Mouse (Mus musculus): Measurements from ENCODE around the gene Wdr38. TPM values are rescaled to one million over a fixed set of nuclear protein-coding genes. Genes with fewer than 3 reads are reported as not detected.

Wdr38 gene
- polyA plus RNA-seq (2014; fragmentation: Nextera tagmentation; extraction: Ambion mirVana) = 0.85 and 1.7 TPM in 2 replicates

- no peaks in the 10 kb centered on the region for H3K9me3 ChIP-seq (replicated peaks; ENCODE audit: control insufficient read depth, low read length)
- 16% methylated on average over 33 of the region's 33 CpGs for WGBS
- no peaks in the 10 kb centered on the region for H3K27me3 ChIP-seq (ENCODE audit: control insufficient read depth, insufficient read depth, low read length)
- peak within 1 kb of the TSS; percentile 40 for H3K4me2 ChIP-seq (ENCODE audit: low read depth, low read length)
- peak; percentile 90 for DNase-seq (ENCODE audit: low spot score)
- peak within 1 kb of the TSS; percentile 51 for H3K9ac ChIP-seq (replicated peaks; ENCODE audit: low read length)
- peak within 1 kb of the TSS; percentile 31 for H3K4me3 ChIP-seq (ENCODE audit: low read depth, low read length)
- no peak within 1 kb of the TSS for H3K27ac ChIP-seq (replicated peaks; ENCODE audit: low read depth, low read length)
- ATAC-seq (replicated peaks; ENCODE audit: insufficient number of reproducible peaks, low FRiP score, low TSS enrichment, low read depth) = peak; percentile 88
- peaks cover 8% of the 10 kb centered on the region for H3K36me3 ChIP-seq (replicated peaks; ENCODE audit: control insufficient read depth, insufficient read depth, low read depth, low read length)
- H3K4me1 ChIP-seq (ENCODE audit: control insufficient read depth, insufficient read depth, low read length) = no peaks in the 10 kb centered on the region
Observed at GRCm38 (mm10) chr2:38997386-38998374, at the start of gene Wdr38. Gene Wdr38, plus strand, starts transcription at chr2:38997476.

DNA sequence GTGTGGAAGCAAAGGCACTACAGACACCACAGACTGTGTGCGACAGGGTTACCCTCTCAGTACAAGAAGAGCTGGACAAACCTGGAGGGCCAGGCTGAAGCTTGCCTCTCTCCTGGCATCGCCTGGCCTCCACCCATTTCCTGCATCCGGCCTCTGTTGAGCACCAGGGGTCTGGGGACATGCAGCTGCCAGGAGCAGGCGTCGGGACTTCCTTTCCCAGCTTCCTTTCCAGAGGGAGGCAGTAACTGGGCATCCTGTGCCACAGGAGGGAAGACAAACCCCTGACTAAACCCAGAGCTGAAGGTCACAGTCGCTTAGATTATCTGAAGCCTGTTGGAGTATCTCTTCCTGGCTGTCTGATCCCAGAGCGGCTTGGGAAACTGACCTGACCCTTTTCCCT is 49.7 kb upstream of the Wdr38 start:
- no peaks in the 10 kb centered on the region for H3K4me1 ChIP-seq (ENCODE audit: control insufficient read depth, insufficient read depth, low read length)
- H3K4me3 ChIP-seq (ENCODE audit: low read depth, low read length) = no peak overlapping the region
- no peaks in the 10 kb centered on the region for H3K27me3 ChIP-seq (ENCODE audit: control insufficient read depth, insufficient read depth, low read length)
- ATAC-seq (replicated peaks; ENCODE audit: insufficient number of reproducible peaks, low FRiP score, low TSS enrichment, low read depth) = no peak
- no peak overlapping the region for H3K9ac ChIP-seq (replicated peaks; ENCODE audit: low read length)
- H3K4me2 ChIP-seq (ENCODE audit: low read depth, low read length) = no peak overlapping the region
- WGBS = 68% methylated on average over 7 of the region's 7 CpGs
- H3K9me3 ChIP-seq (replicated peaks; ENCODE audit: control insufficient read depth, low read length) = no peaks in the 10 kb centered on the region
- no peak for DNase-seq (ENCODE audit: low spot score)
- H3K27ac ChIP-seq (replicated peaks; ENCODE audit: low read depth, low read length) = no peak overlapping the region
- H3K36me3 ChIP-seq (replicated peaks; ENCODE audit: control insufficient read depth, insufficient read depth, low read depth, low read length) = no peaks in the 10 kb centered on the region

DNA sequence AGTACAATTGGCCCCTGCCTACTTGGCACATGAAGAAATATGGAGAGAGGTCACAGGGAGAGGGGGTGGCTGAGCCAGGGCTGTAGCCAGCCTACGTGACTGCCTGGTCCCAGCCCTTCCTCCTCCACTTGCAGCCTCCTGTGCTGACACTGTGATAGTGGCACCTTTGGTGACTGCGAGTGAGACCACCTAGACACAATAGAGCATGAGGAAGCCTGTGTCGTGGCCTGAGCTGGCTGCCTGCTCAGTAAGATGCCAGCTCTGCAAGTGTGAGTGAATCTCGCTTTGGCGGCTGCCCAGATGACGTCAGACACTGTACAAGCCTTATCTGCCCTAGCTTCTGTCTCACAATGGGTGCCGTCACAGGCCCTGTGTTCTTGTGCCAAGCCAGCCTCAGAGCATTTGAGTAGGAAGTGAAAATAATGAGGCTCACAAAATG is 47.0 kb upstream of the Wdr38 start:
- ATAC-seq (replicated peaks; ENCODE audit: insufficient number of reproducible peaks, low FRiP score, low TSS enrichment, low read depth) (no peak), DNase-seq (ENCODE audit: low spot score) (no peak)
- 89% methylated on average over 7 of the region's 7 CpGs for WGBS
- H3K9ac ChIP-seq (replicated peaks; ENCODE audit: low read length) = no peak overlapping the region
- H3K27ac ChIP-seq (replicated peaks; ENCODE audit: low read depth, low read length) = no peak overlapping the region
- H3K4me1 ChIP-seq (ENCODE audit: control insufficient read depth, insufficient read depth, low read length) = no peaks in the 10 kb centered on the region
- no peak overlapping the region for H3K4me2 ChIP-seq (ENCODE audit: low read depth, low read length)
- H3K36me3 ChIP-seq (replicated peaks; ENCODE audit: control insufficient read depth, insufficient read depth, low read depth, low read length) = no peaks in the 10 kb centered on the region
- no peaks in the 10 kb centered on the region for H3K27me3 ChIP-seq (ENCODE audit: control insufficient read depth, insufficient read depth, low read length)
- no peak overlapping the region for H3K4me3 ChIP-seq (ENCODE audit: low read depth, low read length)
- no peaks in the 10 kb centered on the region for H3K9me3 ChIP-seq (replicated peaks; ENCODE audit: control insufficient read depth, low read length)

GRCm38 (mm10) chr2:38953152-38953883 is 44.0 kb upstream of the Wdr38 start:
- ATAC-seq (replicated peaks; ENCODE audit: insufficient number of reproducible peaks, low FRiP score, low TSS enrichment, low read depth) (no peak), DNase-seq (ENCODE audit: low spot score) (no peak)
- H3K9me3 ChIP-seq (replicated peaks; ENCODE audit: control insufficient read depth, low read length) = no peaks in the 10 kb centered on the region
- H3K27me3 ChIP-seq (ENCODE audit: control insufficient read depth, insufficient read depth, low read length) = no peaks in the 10 kb centered on the region
- H3K4me2 ChIP-seq (ENCODE audit: low read depth, low read length) = no peak overlapping the region
- 64% methylated on average over 5 of the region's 5 CpGs for WGBS
- H3K9ac ChIP-seq (replicated peaks; ENCODE audit: low read length) = no peak overlapping the region
- H3K36me3 ChIP-seq (replicated peaks; ENCODE audit: control insufficient read depth, insufficient read depth, low read depth, low read length) = no peaks in the 10 kb centered on the region
- H3K27ac ChIP-seq (replicated peaks; ENCODE audit: low read depth, low read length) = no peak overlapping the region
- H3K4me1 ChIP-seq (ENCODE audit: control insufficient read depth, insufficient read depth, low read length) = no peaks in the 10 kb centered on the region
- no peak overlapping the region for H3K4me3 ChIP-seq (ENCODE audit: low read depth, low read length)

- Histone ChIP-seq H3K4me2 (ENCODE audit: low read depth, low read length) (no peak overlapping the region), H3K27me3 (ENCODE audit: control insufficient read depth, insufficient read depth, low read length) (no peaks in the 10 kb centered on the region), H3K27ac (replicated peaks; ENCODE audit: low read depth, low read length) (no peak overlapping the region), H3K36me3 (replicated peaks; ENCODE audit: control insufficient read depth, insufficient read depth, low read depth, low read length) (no peaks in the 10 kb centered on the region), H3K9me3 (replicated peaks; ENCODE audit: control insufficient read depth, low read length) (no peaks in the 10 kb centered on the region), H3K4me1 (ENCODE audit: control insufficient read depth, insufficient read depth, low read length) (no peaks in the 10 kb centered on the region), H3K9ac (replicated peaks; ENCODE audit: low read length) (no peak overlapping the region), H3K4me3 (ENCODE audit: low read depth, low read length) (no peak overlapping the region)
- ATAC-seq (replicated peaks; ENCODE audit: insufficient number of reproducible peaks, low FRiP score, low TSS enrichment, low read depth) (no peak), DNase-seq (ENCODE audit: low spot score) (no peak)
- WGBS = 67% methylated on average over 2 of the region's 2 CpGs
Observed at GRCm38 (mm10) chr2:38956062-38956461, 41.2 kb upstream of the Wdr38 start.

DNA sequence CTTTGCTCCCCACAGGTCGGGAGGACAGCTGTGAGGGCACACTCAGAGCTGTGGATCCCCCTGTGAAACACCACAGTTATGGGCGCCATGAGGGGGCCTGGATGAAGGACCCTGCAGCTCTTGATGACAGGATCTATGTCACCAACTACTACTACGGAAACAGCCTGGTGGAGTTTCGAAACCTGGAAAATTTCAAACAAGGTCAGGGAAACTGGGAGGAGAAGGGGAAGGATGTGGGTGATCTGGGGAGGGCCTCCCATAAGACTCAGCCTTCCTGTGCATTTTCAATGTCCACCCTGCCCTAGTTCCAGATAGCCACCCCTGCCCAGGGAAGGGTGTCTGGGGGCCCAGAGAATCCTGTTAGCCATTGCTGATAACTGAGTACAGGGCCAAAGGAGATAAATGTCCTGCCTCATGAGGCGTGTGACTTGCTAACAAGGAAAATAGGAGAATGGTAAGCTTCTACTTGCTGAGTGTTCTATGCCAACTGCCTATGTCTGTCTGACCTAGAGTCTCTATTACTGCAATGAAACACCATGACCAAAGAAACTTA is 39.5 kb upstream of the Wdr38 start:
- WGBS = 82% methylated on average over 5 of the region's 5 CpGs
- no peak overlapping the region for H3K27ac ChIP-seq (replicated peaks; ENCODE audit: low read depth, low read length)
- H3K4me2 ChIP-seq (ENCODE audit: low read depth, low read length) = no peak overlapping the region
- H3K9ac ChIP-seq (replicated peaks; ENCODE audit: low read length) = no peak overlapping the region
- H3K36me3 ChIP-seq (replicated peaks; ENCODE audit: control insufficient read depth, insufficient read depth, low read depth, low read length) = no peaks in the 10 kb centered on the region
- ATAC-seq (replicated peaks; ENCODE audit: insufficient number of reproducible peaks, low FRiP score, low TSS enrichment, low read depth) (no peak), DNase-seq (ENCODE audit: low spot score) (no peak)
- H3K27me3 ChIP-seq (ENCODE audit: control insufficient read depth, insufficient read depth, low read length) = no peaks in the 10 kb centered on the region
- H3K9me3 ChIP-seq (replicated peaks; ENCODE audit: control insufficient read depth, low read length) = no peaks in the 10 kb centered on the region
- H3K4me1 ChIP-seq (ENCODE audit: control insufficient read depth, insufficient read depth, low read length) = no peaks in the 10 kb centered on the region
- H3K4me3 ChIP-seq (ENCODE audit: low read depth, low read length) = no peak overlapping the region

- Histone ChIP-seq H3K9ac (replicated peaks; ENCODE audit: low read length) (no peak overlapping the region), H3K27ac (replicated peaks; ENCODE audit: low read depth, low read length) (no peak overlapping the region), H3K27me3 (ENCODE audit: control insufficient read depth, insufficient read depth, low read length) (no peaks in the 10 kb centered on the region), H3K36me3 (replicated peaks; ENCODE audit: control insufficient read depth, insufficient read depth, low read depth, low read length) (no peaks in the 10 kb centered on the region), H3K4me1 (ENCODE audit: control insufficient read depth, insufficient read depth, low read length) (no peaks in the 10 kb centered on the region), H3K9me3 (replicated peaks; ENCODE audit: control insufficient read depth, low read length) (no peaks in the 10 kb centered on the region), H3K4me3 (ENCODE audit: low read depth, low read length) (no peak overlapping the region), H3K4me2 (ENCODE audit: low read depth, low read length) (no peak overlapping the region)
- DNase-seq (ENCODE audit: low spot score) = peak; percentile 45
- 28% methylated on average over 4 of the region's 4 CpGs for WGBS
- ATAC-seq (replicated peaks; ENCODE audit: insufficient number of reproducible peaks, low FRiP score, low TSS enrichment, low read depth) = no peak
Observed at GRCm38 (mm10) chr2:38964198-38964597, 33.1 kb upstream of the Wdr38 start.
